Mouse (Mus musculus) forebrain, embryonic 14.5 days (tissue): ENCODE results near the gene Coil. TPM values are rescaled to one million over a fixed set of nuclear protein-coding genes. Genes with fewer than 3 reads are reported as not detected.

Source experiments
- ATAC-seq: fragments of 200-750 bp; cut with Nextera tagmentation; 2 replicates; pipeline ENCODE4 v1.8.0; 2017; ENCODE audit warnings: mild to moderate bottlenecking, moderate library complexity
- DNase-seq: peaks from one replicate; pipeline ENCODE4 v3.0.0-alpha.2; 2015; ENCODE audit warnings: low spot score
- H3K27ac ChIP-seq: fragments of 300-500 bp; sonication (generic); 2 replicates; pipeline ENCODE4 v1.5.1; 2014; ENCODE audit warnings: low read depth, mild to moderate bottlenecking, control low read depth, low read length, moderate library complexity
- H3K27me3 ChIP-seq: fragments of 300-500 bp; sonication (generic); replicated peaks from 2 replicates; pipeline ENCODE4 v1.6.1; 2014; ENCODE audit warnings: low read length, control low read depth, mixed read lengths; ENCODE audit not compliant: control insufficient read depth, insufficient read depth
- H3K36me3 ChIP-seq: fragments of 300-500 bp; sonication (generic); 2 replicates; pipeline ENCODE4 v1.6.1; 2014; ENCODE audit warnings: low read length, control low read depth; ENCODE audit not compliant: control insufficient read depth, insufficient read depth
- H3K4me1 ChIP-seq: fragments of 300-500 bp; sonication (generic); 2 replicates; pipeline ENCODE4 v1.6.1; 2014; ENCODE audit warnings: antibody characterized with exemption, low read length, control low read depth; ENCODE audit not compliant: control insufficient read depth, insufficient read depth
- H3K4me2 ChIP-seq: fragments of 300-500 bp; sonication (generic); 2 replicates; pipeline ENCODE4 v1.6.1; 2014; ENCODE audit warnings: mild to moderate bottlenecking, control low read depth, low read length
- H3K4me3 ChIP-seq: fragments of 300-500 bp; sonication (generic); 2 replicates; pipeline ENCODE4 v1.5.1; 2014; ENCODE audit warnings: low read depth, low read length, control low read depth
- H3K9ac ChIP-seq: fragments of 300-500 bp; sonication (generic); 2 replicates; pipeline ENCODE4 v1.6.1; 2014; ENCODE audit warnings: mild to moderate bottlenecking, low read length, control low read depth, moderate library complexity
- H3K9me3 ChIP-seq: fragments of 300-500 bp; sonication (generic); replicated peaks from 2 replicates; pipeline ENCODE4 v1.6.1; 2016; ENCODE audit warnings: low read length, control low read depth, mixed read lengths; ENCODE audit not compliant: control insufficient read depth
- WGBS: fragments of 180-500 bp; shearing (Covaris S2); extraction: QIAGEN DNeasy Blood & Tissue Kit; methylation state at CpG from one replicate; pipeline ENCODE4 v1.1.7; 2014; 5-methylcytosine and 5-hydroxymethylcytosine counted together
- polyA plus RNA-seq: library from polyadenylated mRNA; unstranded; fragments of >200 nt; fragmentation: Nextera tagmentation; extraction: Ambion mirVana; gene quantifications from 2 replicates; pipeline ENCODE4 v1.2.1, GENCODE M21; 2014

The Coil gene
- 17.1 and 18.2 TPM in 2 replicates for polyA plus RNA-seq

- Histone ChIP-seq H3K9ac (no peak within 1 kb of the TSS), H3K27ac (no peak within 1 kb of the TSS), H3K36me3 (no peaks in the 10 kb centered on the region), H3K27me3 (no peaks in the 10 kb centered on the region), H3K4me2 (no peak within 1 kb of the TSS), H3K9me3 (no peaks in the 10 kb centered on the region), H3K4me1 (no peaks in the 10 kb centered on the region), H3K4me3 (no peak within 1 kb of the TSS)
- WGBS = 35% methylated on average over 2 of the region's 2 CpGs
- no peak for ATAC-seq
- peak; percentile 42 for DNase-seq
Observed at GRCm38 (mm10) chr11:88970202-88970732, at the start of gene Coil. Gene Coil, plus strand, starts transcription at chr11:88970252.

DNA sequence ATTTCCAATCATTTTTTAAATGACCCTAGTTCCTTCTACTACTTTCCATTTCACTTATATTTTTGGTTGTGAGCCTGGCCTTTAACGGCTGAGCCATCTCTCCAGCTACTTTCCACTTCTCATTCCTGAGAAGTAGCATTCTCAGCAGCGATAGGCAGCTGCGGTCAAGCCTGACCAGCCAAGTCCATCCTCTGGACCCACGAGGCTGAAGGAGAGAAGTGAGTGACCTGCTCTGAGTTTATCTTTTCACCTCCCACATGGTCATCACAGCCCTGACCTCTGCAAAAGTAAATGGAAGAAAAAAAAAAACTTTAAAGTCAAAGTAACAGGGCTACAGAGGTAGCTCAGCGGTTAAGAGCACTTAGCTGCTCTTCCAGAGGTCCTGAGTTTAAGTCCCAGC lies 43.5 kb upstream of the Coil start:
- ATAC-seq = no peak
- Histone ChIP-seq H3K27ac (no peak overlapping the region), H3K27me3 (no peaks in the 10 kb centered on the region), H3K36me3 (peaks cover 51% of the 10 kb centered on the region), H3K9me3 (no peaks in the 10 kb centered on the region), H3K4me2 (no peak overlapping the region), H3K4me1 (no peaks in the 10 kb centered on the region), H3K4me3 (no peak overlapping the region), H3K9ac (no peak overlapping the region)
- no peak for DNase-seq
- WGBS = 95% methylated on average over 5 of the region's 5 CpGs

GRCm38 (mm10) chr11:88931692-88932530 lies 38.1 kb upstream of the Coil start:
- Histone ChIP-seq H3K27ac (no peak overlapping the region), H3K9ac (no peak overlapping the region), H3K4me3 (no peak overlapping the region), H3K4me1 (no peaks in the 10 kb centered on the region), H3K4me2 (no peak overlapping the region), H3K36me3 (peaks cover 46% of the 10 kb centered on the region), H3K9me3 (no peaks in the 10 kb centered on the region), H3K27me3 (no peaks in the 10 kb centered on the region)
- DNase-seq (no peak), ATAC-seq (no peak)
- 78% methylated on average over 14 of the region's 14 CpGs for WGBS

GRCm38 (mm10) chr11:88933030-88933429 lies 37.0 kb upstream of the Coil start:
- H3K4me1 ChIP-seq = no peaks in the 10 kb centered on the region
- H3K4me2 ChIP-seq = no peak overlapping the region
- no peak for DNase-seq
- ATAC-seq = no peak
- H3K9ac ChIP-seq = no peak overlapping the region
- no peak overlapping the region for H3K27ac ChIP-seq
- H3K4me3 ChIP-seq = no peak overlapping the region
- H3K27me3 ChIP-seq = no peaks in the 10 kb centered on the region
- peaks cover 42% of the 10 kb centered on the region for H3K36me3 ChIP-seq
- WGBS = 91% methylated on average over 9 of the region's 9 CpGs
- H3K9me3 ChIP-seq = no peaks in the 10 kb centered on the region

GRCm38 (mm10) chr11:88934089-88935000 lies 35.7 kb upstream of the Coil start:
- Histone ChIP-seq H3K4me1 (no peaks in the 10 kb centered on the region), H3K9me3 (no peaks in the 10 kb centered on the region), H3K4me2 (no peak overlapping the region), H3K27ac (no peak overlapping the region), H3K9ac (no peak overlapping the region), H3K36me3 (peaks cover 37% of the 10 kb centered on the region), H3K27me3 (no peaks in the 10 kb centered on the region), H3K4me3 (no peak overlapping the region)
- ATAC-seq (no peak), DNase-seq (no peak)
- 93% methylated on average over 19 of the region's 19 CpGs for WGBS

DNA sequence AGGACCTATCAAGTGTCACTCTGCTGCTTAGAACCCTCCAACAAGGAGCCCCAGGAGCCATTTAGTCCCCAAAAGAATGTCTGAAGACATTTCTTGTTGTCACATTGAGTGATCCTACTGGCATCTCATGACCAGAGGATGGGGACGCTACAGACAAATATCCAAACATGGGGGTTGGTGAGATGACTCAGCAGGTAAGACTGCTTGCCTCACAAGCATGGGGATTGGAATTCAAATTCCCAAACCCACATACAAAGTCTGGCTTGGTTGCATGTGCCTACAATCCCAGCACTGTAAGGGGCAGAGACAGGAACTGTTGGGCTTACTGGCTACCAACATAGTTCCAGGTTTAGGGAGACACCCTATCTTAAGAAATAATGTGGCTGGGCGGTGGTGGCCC lies 32.2 kb upstream of the Coil start:
- H3K9ac ChIP-seq = no peak overlapping the region
- no peaks in the 10 kb centered on the region for H3K9me3 ChIP-seq
- no peaks in the 10 kb centered on the region for H3K27me3 ChIP-seq
- H3K4me2 ChIP-seq = no peak overlapping the region
- no peaks in the 10 kb centered on the region for H3K4me1 ChIP-seq
- ATAC-seq (no peak), DNase-seq (no peak)
- no peak overlapping the region for H3K4me3 ChIP-seq
- H3K27ac ChIP-seq = no peak overlapping the region
- WGBS = 91% methylated on average over 2 of the region's 2 CpGs
- peaks cover 26% of the 10 kb centered on the region for H3K36me3 ChIP-seq

DNA sequence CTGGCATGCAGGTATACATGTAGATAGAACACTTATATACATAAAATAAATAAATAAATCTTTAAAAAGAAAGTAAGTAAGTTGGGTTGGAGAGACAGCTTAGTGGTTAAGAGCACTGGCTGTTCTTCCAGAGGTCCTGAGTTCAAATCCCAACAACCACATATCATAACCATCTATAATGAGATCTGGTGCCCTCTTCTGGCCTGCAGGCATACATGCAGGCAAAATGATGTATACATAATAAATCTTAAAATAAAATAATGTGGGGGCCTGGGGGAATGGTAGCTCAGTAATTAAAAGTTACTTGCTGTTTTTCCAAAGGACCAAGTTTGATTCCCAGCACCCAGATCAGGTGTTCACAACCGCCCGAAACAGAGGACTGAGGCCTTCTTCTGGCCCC lies 31.3 kb upstream of the Coil start:
- no peak for ATAC-seq
- no peak overlapping the region for H3K9ac ChIP-seq
- 100% methylated on average over 2 of the region's 2 CpGs for WGBS
- no peak overlapping the region for H3K27ac ChIP-seq
- no peak for DNase-seq
- no peaks in the 10 kb centered on the region for H3K4me1 ChIP-seq
- no peak overlapping the region for H3K4me3 ChIP-seq
- H3K9me3 ChIP-seq = no peaks in the 10 kb centered on the region
- peaks cover 23% of the 10 kb centered on the region; the same call in 1 of the 2 replicates for H3K36me3 ChIP-seq
- no peak overlapping the region for H3K4me2 ChIP-seq
- H3K27me3 ChIP-seq = no peaks in the 10 kb centered on the region

DNA sequence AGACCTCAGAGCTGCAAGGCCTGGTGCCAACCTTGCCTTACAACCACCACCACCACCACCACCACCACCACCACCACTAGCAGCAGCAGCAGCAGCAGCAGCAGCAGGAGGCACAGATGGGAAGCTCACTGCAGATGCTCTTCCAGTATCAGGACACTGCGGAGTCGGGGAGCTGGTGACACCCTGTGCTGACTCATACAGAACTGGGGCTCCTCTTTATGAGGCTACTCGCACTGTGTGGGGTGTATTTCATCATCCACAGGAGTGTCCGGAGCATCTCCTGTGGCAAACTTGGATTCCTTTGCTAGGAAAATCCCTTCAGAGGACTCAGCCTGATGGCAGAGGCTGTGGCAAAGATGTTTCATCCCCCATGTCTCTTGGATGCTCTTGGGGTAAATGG lies 30.4 kb upstream of the Coil start:
- Histone ChIP-seq H3K27me3 (no peaks in the 10 kb centered on the region), H3K4me1 (no peaks in the 10 kb centered on the region), H3K9ac (no peak overlapping the region), H3K4me2 (no peak overlapping the region), H3K4me3 (no peak overlapping the region), H3K9me3 (no peaks in the 10 kb centered on the region), H3K36me3 (peaks cover 22% of the 10 kb centered on the region), H3K27ac (no peak overlapping the region)
- no peak for DNase-seq
- no peak for ATAC-seq
- WGBS = 97% methylated on average over 4 of the region's 4 CpGs
